Mouse (Mus musculus) kidney, adult 8-10 months (tissue): ENCODE measurements around the gene Miga2.
A peak's percentile ranks its signal among the peaks of the same experiment; 100 is the strongest.

ENCODE experiments used
- DNase-seq, 2 experiments: peaks; one replicate each; pipeline ENCODE4 v3.0.0; 2022

Miga2 gene

GRCm38 (mm10) chr2:30363773-30364650 lies at the start of gene Miga2:
Miga2 (plus strand) TSS chr2:30364233.
- DNase-seq: peak; percentile 100

GRCm38 (mm10) chr2:30316136-30316535 lies 47.9 kb upstream of the Miga2 start:
- no peak for DNase-seq

GRCm38 (mm10) chr2:30316955-30317354 lies 47.1 kb upstream of the Miga2 start:
- no peak for DNase-seq

DNA sequence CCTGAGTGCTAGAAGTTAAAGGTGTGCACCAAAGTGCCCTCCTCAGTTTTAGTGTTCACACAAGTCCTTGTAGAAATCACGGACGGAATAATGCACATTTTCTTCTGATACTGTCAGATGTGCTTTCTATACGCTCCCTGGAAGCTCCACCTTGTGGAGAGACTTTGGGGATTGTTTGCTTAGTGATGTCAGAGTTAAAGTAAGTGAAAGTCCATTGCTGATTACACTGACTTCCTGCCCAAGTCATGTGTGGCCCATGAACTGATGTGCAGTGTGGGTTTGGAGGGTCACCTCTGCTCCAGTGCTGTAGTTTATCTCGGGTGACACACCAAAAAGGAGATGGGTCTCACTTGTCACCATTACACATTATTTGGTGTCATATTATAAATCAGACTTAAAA lies 44.8 kb upstream of the Miga2 start:
- no peak for DNase-seq

- DNase-seq: no peak
These were observed 40.9 kb upstream of the Miga2 start for GRCm38 (mm10) chr2:30323111-30323510.

DNA sequence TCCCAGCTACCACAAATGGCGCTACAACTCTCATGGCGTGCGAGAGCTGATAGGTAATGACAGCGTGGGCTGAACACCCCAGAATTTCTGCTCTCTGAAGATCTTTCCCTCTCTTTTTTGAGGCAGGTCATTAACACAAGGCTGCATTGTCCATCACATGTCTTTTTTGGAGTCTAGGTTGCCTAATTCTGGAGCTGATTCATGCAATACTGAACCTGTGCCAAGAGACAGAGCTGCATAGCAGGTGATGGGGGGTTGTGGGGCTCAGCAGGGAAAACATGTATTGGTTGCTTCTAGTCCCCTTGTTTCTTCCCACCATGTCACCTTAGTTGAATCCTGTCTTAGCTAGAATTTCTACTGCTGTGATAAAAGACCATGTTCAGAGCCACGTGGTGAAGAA lies 38.7 kb upstream of the Miga2 start:
- no peak for DNase-seq

- DNase-seq: no peak
These were observed 36.8 kb upstream of the Miga2 start for GRCm38 (mm10) chr2:30327276-30327675.

DNA sequence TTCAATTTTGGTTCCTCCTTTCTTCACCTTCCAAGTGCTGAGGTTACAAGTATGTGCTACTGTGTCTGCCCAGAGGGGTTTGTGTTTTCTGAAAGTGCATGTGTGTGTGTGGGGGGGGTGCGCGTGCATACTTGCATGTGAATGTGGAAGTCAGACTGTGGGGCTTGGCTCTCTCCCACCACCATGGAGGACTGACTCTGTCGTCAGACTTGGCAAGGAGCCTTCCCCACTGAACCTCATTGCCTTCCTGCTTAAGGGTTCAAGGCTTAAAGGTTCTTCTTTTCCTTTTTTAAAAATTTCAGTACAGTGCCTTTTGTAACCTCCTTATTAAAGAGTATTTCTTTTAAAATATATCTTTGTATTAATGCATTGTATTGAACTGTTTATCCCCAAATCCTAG lies 35.2 kb upstream of the Miga2 start:
- no peak for DNase-seq

GRCm38 (mm10) chr2:30335324-30335723 lies 28.7 kb upstream of the Miga2 start:
- no peak for DNase-seq

DNA sequence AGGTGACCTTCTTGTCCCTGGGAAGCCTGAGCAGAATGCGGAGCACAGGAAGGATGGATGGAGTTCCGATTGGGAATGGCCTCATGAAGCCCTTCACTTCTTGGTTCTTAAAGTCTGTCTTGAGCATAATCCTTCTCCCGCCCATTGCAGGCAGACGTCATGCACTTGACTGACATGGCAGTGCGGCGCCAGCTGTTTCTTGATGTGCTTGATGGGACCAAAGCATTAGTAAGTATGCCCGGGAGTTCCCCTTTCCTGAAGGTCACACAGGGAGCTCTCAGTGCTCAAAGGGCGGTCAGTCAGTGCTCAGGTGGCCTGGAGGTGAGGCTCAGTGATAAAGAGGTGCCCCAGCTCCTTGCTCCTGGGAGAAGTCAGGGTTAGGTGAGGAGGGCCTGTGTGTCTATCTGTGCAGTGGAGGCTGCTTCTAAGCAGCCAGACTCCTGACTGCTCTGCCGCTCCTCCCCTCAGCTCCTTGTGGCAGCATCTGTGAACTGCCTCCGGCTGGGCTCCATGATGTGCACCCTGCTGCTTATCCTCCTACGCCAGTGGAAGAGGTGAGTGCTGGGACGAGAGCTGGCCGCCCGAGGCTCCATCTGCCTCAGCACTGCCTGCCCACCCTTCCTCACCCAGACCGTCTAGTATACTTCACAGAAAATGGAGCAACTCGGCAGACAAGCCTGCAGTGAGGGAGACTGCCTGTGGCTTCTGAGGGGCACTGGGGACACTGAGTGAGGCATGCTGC lies 27.7 kb upstream of the Miga2 start:
- no peak for DNase-seq

DNA sequence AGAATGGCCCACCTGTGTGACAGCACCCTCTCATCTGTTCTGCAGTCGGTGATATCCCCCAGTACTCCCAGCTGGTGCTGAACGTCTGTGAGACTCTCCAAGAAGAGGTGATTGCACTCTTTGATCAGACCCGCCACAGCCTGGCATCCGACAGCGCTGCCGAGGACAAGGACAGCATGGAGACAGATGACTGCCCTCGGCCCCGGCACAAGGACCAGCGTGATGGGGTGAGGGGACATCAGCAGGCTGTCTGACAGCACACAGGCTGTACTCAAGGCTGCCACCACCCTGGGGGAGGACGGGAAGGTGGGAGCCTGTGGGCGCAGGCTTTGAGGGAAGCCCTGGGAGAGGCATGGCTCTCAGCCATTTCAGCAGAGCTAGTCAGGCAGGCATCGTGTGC lies 26.9 kb upstream of the Miga2 start:
- no peak for DNase-seq

- DNase-seq: no peak
These were observed 22.0 kb upstream of the Miga2 start for GRCm38 (mm10) chr2:30342061-30342460.

DNA sequence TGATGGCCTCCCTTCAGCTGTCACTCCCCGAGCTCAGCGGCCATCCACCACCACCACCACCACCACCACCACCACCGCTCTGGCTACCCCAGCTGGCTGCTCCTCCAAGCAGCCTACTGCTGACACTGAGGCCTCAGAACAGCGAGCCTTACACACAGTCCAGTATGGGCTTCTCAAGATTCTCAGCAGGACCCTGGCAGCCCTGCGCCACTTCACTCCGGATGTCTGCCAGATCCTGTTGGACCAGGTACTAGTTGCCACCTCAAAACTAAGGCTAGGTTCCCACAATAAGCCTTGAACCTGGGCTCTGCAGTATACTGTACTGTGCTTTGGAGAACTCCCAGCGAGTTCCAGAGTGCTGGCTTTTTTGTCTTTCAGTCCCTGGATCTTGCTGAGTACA lies 21.5 kb upstream of the Miga2 start:
- no peak for DNase-seq

DNA sequence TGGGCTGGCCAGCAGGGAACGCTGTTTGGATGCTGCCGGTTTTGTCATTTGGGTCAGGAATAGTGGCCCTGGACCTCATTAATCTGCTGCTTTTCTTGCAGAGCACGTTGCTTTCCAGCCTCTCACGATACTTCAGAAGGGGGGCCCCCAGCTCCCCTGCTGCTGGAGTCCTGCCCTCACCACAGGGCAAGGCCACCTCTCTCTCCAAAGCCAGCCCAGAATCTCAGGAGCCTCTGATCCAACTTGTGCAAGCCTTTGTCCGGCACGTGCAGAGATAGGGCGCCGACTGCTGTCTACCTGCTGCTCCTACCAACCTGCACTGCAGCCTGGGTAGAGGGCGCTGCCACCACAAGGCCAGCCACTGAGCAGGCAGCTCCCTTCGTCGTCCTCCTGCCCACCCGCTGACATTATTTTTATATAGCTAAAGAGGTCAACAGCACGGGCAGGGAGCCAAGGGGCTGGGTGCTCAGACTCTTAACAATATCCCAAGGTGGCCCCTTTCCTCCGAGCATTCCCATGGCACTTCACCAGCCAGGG lies 20.4 kb upstream of the Miga2 start:
- no peak for DNase-seq

GRCm38 (mm10) chr2:30345971-30346676 lies 17.9 kb upstream of the Miga2 start:
- no peak for DNase-seq

GRCm38 (mm10) chr2:30349196-30349595 lies 14.8 kb upstream of the Miga2 start:
- no peak for DNase-seq

DNA sequence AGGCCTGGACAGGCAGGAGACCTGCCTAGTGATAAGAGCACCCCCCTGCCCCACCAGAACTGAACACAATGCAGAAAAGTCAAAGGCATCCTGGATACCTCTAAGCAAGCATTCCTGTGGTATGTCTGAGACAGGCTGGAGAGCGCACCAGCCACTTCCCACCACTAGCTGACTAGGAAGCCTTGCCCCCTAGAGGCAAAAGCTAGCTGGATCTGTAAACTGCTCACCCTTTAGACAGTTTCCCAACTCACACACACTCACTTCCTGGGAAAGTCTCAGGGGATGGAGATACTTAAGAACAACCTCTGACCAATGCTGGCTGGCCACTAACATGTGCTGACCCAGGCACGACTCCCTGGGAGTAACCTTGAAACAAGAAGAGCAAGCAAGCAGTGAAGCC lies 12.9 kb upstream of the Miga2 start:
- no peak for DNase-seq

DNA sequence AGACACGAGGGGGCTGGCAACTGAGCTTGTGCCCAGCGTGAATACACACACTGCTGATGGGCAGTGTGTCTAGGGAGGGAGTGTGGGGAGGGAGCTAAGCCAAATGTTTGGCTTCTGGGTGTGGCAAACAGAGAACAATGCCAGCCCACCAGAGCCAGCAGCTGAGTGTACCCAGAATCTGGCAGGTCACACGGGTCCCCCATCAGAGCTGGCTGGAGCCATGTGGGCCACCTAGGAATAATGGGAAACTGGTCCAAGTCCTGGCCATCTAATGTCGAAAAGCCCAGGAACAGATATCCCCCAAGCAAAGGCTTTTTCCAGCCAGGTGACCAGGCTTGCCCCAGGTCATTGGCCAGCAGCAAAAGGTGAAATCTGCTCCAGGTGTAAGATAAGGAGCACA lies 8.2 kb upstream of the Miga2 start:
- DNase-seq: no peak

DNA sequence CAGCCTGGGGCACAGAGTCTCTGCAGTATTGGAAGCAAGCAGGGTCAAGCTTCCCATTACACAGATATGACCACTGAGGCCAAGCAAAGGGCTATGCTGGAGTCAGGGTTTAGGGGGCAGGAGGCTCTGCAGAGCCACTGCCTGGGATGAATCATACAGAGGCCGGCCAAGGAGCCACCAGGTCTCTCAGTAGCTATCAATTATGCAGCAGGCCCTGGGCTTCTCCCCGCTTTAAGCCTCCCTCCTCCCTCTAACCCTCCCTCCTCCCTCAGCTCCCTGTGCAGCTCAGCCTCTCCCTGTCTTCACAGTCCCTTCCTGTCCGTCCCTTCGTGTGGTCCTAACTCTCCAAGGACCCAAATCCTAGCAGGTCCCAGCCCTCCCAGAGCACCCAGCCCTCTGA lies 7.8 kb upstream of the Miga2 start:
- DNase-seq: no peak

DNA sequence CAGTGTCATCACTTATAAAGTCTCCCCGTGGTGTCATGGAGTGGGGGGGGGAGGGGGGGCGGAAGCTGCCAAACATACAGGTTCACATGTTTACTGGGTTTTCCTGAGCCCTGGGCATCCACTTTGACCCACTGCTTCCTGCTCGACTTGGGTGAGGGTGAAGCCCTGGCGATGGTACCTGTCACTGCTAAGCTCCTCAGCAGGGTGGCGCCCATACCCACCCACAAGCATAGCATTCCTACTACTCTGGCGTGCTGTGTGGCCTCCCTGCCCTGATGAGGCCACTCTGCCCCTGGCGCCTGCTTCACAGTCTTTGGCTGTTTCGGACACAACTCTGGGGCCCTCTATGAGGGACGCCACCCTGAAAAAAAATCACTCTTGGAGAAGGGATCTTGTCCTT lies 7.1 kb upstream of the Miga2 start:
- DNase-seq: no peak

DNA sequence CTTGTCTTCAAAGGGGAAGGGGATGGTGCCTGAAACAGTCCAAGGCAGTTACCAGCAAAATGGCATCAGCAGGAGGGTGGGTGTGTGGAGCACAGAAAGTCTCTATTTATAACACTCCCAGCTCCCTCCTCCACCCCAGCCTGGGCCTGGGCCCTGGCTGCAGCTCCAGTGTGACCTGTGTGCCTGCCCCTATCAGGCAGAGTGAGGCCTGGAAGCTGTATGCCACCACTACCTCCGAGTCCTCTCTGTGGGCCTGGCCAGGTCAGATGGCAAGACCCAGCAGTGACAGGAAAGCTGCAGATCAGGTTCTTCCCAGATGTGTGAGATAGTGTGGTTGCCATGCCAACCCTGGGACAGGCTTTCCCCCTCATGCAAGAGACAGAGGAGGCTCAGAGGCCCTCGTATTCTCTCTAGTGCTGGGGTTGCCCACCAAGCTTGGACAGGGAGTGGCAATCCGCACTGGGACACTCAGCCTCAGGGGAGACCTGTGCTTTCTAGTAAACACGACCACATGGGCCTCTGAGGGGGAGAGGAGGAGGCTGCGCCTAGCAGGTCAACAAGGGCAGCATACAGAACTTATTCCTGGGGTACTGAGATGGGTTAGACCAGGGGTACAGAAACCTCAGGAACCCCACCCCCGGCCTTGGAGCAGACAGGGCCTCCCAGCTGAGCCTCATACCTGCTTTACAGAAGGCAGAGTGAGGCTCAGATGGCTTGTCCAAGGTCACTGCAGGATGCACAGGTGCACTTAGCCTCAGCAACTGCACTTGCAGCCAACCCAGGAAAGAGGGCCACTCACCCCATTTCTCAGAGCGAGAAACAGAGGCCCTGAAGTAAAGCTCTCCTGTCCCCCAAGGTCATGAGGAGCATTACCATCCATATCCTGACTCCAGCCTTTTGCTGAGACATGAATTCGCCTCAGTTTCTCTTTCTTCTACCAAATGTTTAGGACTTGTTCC lies 6.2 kb upstream of the Miga2 start:
- DNase-seq: no peak
